Mouse (Mus musculus) E14TG2a.4 (cell line): ENCODE data around the gene Syt16.

Experiments
- H3K27me3 ChIP-seq: 2 replicates; pipeline ENCODE4 v1.6.1; 2014; ENCODE audit warnings: low read length, control low read depth; ENCODE audit not compliant: insufficient read depth
- H3K36me3 ChIP-seq: 2 replicates; pipeline ENCODE4 v1.6.1; 2014; ENCODE audit warnings: low read length, control low read depth; ENCODE audit not compliant: insufficient read depth
- H3K4me1 ChIP-seq: replicated peaks from 2 replicates; pipeline ENCODE4 v1.6.1; 2014; ENCODE audit warnings: low read depth, low read length, control low read depth
- H3K4me3 ChIP-seq: replicated peaks from 2 replicates; pipeline ENCODE4 v1.5.1; 2014; ENCODE audit warnings: mild to moderate bottlenecking, low read length
- H3K9me3 ChIP-seq: 2 replicates; pipeline ENCODE4 v1.6.1; 2014; ENCODE audit warnings: low read length, control low read depth
- CTCF ChIP-seq: conservative IDR thresholded peaks from 2 replicates; pipeline ENCODE4 v1.5.1; 2014; ENCODE audit warnings: low read length
- NANOG ChIP-seq: IDR thresholded peaks from 2 replicates; pipeline ENCODE4 v1.6.1; 2014; ENCODE audit warnings: borderline replicate concordance, low read length, mixed read lengths
- POU5F1 ChIP-seq: IDR thresholded peaks from 2 replicates; pipeline ENCODE4 v1.6.1; 2014; ENCODE audit warnings: low read length, borderline replicate concordance

Syt16 gene

GRCm38 (mm10) chr12:74105811-74106513, 108.5 kb downstream of the Syt16 start:
- no peak for TF ChIP-seq CTCF
- no peak for TF ChIP-seq POU5F1
- TF ChIP-seq NANOG = no peak
- no peaks in the 10 kb centered on the region for H3K9me3 ChIP-seq
- no peaks in the 10 kb centered on the region for H3K4me1 ChIP-seq
- no peaks in the 10 kb centered on the region for H3K36me3 ChIP-seq
- no peaks in the 10 kb centered on the region for H3K27me3 ChIP-seq
- H3K4me3 ChIP-seq = no peak overlapping the region

- Histone ChIP-seq H3K9me3 (no peaks in the 10 kb centered on the region), H3K4me1 (no peaks in the 10 kb centered on the region), H3K4me3 (no peak overlapping the region), H3K36me3 (no peaks in the 10 kb centered on the region), H3K27me3 (no peaks in the 10 kb centered on the region)
- TF ChIP-seq NANOG (no peak), CTCF (no peak), POU5F1 (no peak)
Observed at GRCm38 (mm10) chr12:74108663-74109081, 111.2 kb downstream of the Syt16 start.

- no peaks in the 10 kb centered on the region for H3K4me1 ChIP-seq
- no peaks in the 10 kb centered on the region for H3K9me3 ChIP-seq
- no peaks in the 10 kb centered on the region for H3K36me3 ChIP-seq
- TF ChIP-seq POU5F1 = no peak
- no peak for TF ChIP-seq NANOG
- TF ChIP-seq CTCF = no peak
- no peak overlapping the region for H3K4me3 ChIP-seq
- no peaks in the 10 kb centered on the region for H3K27me3 ChIP-seq
Observed at GRCm38 (mm10) chr12:74109462-74110068, 112.1 kb downstream of the Syt16 start.

DNA sequence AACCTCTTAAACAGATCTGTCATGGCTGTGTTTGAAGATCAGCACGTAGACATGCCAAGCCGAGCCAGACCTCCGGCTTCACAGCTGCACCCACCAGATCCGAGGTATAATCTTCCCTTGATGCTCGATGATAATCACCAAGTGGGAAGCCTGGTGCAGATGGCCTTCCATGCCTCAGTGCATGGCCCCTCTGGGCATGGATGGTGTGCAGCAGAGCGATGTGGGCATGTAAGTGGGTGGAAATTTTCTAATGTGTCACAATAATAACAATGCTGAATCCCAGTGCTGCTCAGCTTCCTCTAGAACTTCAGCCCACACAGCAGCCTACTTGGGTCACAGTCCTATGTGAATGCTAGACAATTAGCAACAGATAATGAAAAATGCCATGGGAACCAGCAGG, 119.4 kb downstream of the Syt16 start:
- Histone ChIP-seq H3K27me3 (no peaks in the 10 kb centered on the region), H3K4me1 (no peaks in the 10 kb centered on the region), H3K9me3 (no peaks in the 10 kb centered on the region), H3K36me3 (no peaks in the 10 kb centered on the region), H3K4me3 (no peak overlapping the region)
- TF ChIP-seq CTCF = no peak
- TF ChIP-seq POU5F1 = no peak
- TF ChIP-seq NANOG = no peak

- TF ChIP-seq CTCF = no peak
- TF ChIP-seq POU5F1 = no peak
- TF ChIP-seq NANOG = no peak
- peaks cover 32% of the 10 kb centered on the region for H3K9me3 ChIP-seq
- H3K27me3 ChIP-seq = no peaks in the 10 kb centered on the region
- H3K36me3 ChIP-seq = no peaks in the 10 kb centered on the region
- H3K4me1 ChIP-seq = no peaks in the 10 kb centered on the region
- H3K4me3 ChIP-seq = no peak overlapping the region
Observed at GRCm38 (mm10) chr12:74125796-74126195, 128.3 kb downstream of the Syt16 start.

GRCm38 (mm10) chr12:74128229-74128628, 130.8 kb downstream of the Syt16 start:
- Histone ChIP-seq H3K36me3 (no peaks in the 10 kb centered on the region), H3K9me3 (peaks cover 32% of the 10 kb centered on the region), H3K4me3 (no peak overlapping the region), H3K27me3 (no peaks in the 10 kb centered on the region), H3K4me1 (no peaks in the 10 kb centered on the region)
- TF ChIP-seq POU5F1 (no peak), NANOG (no peak), CTCF (no peak)

GRCm38 (mm10) chr12:74131790-74132189, 134.3 kb downstream of the Syt16 start:
- no peak for TF ChIP-seq NANOG
- no peak for TF ChIP-seq POU5F1
- no peak for TF ChIP-seq CTCF
- H3K4me3 ChIP-seq = no peak overlapping the region
- H3K27me3 ChIP-seq = no peaks in the 10 kb centered on the region
- H3K36me3 ChIP-seq = no peaks in the 10 kb centered on the region
- H3K9me3 ChIP-seq = peaks cover 8% of the 10 kb centered on the region
- no peaks in the 10 kb centered on the region for H3K4me1 ChIP-seq

- Histone ChIP-seq H3K4me3 (no peak overlapping the region), H3K4me1 (no peaks in the 10 kb centered on the region), H3K27me3 (no peaks in the 10 kb centered on the region), H3K9me3 (no peaks in the 10 kb centered on the region), H3K36me3 (no peaks in the 10 kb centered on the region)
- TF ChIP-seq POU5F1 (no peak), CTCF (no peak), NANOG (no peak)
Observed at GRCm38 (mm10) chr12:74142147-74142546, 144.7 kb downstream of the Syt16 start.
